Mouse (Mus musculus): ENCODE measurements around the gene Cntn4. TPM values are rescaled to one million over a fixed set of nuclear protein-coding genes. Genes with fewer than 3 reads are reported as not detected.
"Not testable (repeated sequence)": the region's sequence is repeated elsewhere in the genome, so short reads cannot be mapped to it uniquely, and the experiment has no call there.

Cntn4 gene
- total and polyA plus RNA-seq, 2 experiments from 2014 or later = 13.9 to 23.3 TPM

DNA sequence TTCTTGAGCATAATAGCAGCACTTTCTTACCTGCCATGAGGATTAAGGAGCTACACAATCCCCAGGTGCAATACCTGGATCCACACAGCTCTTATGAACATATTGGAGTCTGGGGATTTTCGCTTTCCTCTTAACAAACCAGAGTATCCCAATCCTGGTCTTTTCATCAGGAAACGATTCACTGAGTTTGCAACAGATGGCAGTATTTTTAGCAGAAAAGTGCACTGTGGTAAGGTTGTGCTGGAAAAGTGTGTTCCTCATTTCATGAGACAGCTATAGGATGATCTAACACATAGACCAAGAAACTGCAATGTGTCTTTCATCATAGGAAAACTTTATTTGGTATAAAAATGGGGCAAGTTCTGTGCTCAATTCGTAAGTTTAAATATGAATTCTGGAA, 659.3 kb downstream of the Cntn4 start:
- no peak overlapping the region for H3K27ac ChIP-seq (ENCODE audit: low read depth, low read length)
- H3K9me3 ChIP-seq (ENCODE audit: low read length) = no peaks in the 10 kb centered on the region
- ATAC-seq = no peak
- H3K4me2 ChIP-seq (ENCODE audit: low read depth) = no peak overlapping the region
- no peak overlapping the region for H3K4me3 ChIP-seq (ENCODE audit: low read depth, low read length)
- H3K4me1 ChIP-seq (ENCODE audit: insufficient read depth) = 0 out of 2 replicates have a peak, but pooled peaks cover 4% of the 10 kb centered on the region
- H3K36me3 ChIP-seq (ENCODE audit: insufficient read depth) = no peaks in the 10 kb centered on the region
- no peaks in the 10 kb centered on the region for H3K27me3 ChIP-seq (ENCODE audit: insufficient read depth, low read length)
- peak; percentile 31 for TF ChIP-seq CTCF (IDR thresholded peaks at IDR 0.05; ENCODE audit: low read depth)
- DNase-seq = no peak
- H3K9ac ChIP-seq = no peak overlapping the region
- 80% methylated on average over 3 of the region's 3 CpGs for WGBS

DNA sequence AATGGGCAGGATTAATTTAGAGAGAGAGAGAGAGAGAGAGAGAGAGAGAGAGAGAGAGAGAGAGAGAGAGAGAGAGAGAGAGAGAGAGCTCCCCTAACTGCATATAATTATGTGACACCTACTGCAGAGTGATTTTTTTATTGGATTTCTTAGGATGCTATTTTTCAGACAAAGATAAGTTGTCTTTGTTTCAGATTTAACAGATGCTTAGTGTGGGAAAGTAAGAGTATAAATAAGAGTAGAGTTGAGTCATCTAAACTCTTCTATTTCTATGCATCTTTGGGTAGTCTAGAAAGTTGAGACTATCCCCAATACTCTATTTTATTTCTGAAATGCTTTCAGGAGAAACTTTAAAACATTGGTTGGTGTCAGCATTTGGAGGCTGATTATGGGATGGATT, 660.4 kb downstream of the Cntn4 start:
- no peak overlapping the region for H3K27ac ChIP-seq (ENCODE audit: low read depth, low read length)
- no peaks in the 10 kb centered on the region for H3K9me3 ChIP-seq (ENCODE audit: low read length)
- no peak overlapping the region for H3K4me2 ChIP-seq (ENCODE audit: low read depth)
- no peak overlapping the region for H3K9ac ChIP-seq
- 0 out of 2 replicates have a peak, but pooled peaks cover 4% of the 10 kb centered on the region for H3K4me1 ChIP-seq (ENCODE audit: insufficient read depth)
- no peaks in the 10 kb centered on the region for H3K36me3 ChIP-seq (ENCODE audit: insufficient read depth)
- H3K27me3 ChIP-seq (ENCODE audit: insufficient read depth, low read length) = no peaks in the 10 kb centered on the region
- no peak for DNase-seq
- ATAC-seq = no peak
- no peak for TF ChIP-seq CTCF (IDR thresholded peaks at IDR 0.05; ENCODE audit: low read depth)
- H3K4me3 ChIP-seq (ENCODE audit: low read depth, low read length) = no peak overlapping the region

DNA sequence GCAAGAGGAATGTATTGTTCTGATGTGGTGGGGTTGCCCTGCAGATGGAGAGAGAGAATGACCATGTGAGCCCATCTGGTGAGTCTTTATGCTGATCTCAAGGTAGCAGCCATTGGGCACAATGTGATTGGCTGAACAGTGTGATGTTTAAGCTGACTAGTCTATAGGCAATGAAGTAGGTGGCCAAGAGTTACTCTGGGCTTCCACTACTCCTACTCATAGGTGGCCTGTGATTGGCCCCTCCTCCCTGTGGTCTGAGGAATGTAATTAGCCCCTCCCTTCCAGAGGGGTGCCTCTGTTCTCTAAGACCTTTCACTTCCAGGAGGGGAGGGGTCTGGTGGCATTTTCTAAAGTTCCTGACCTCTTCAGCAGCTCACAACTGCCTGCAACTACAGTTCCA, 663.7 kb downstream of the Cntn4 start:
- TF ChIP-seq CTCF (IDR thresholded peaks at IDR 0.05; ENCODE audit: low read depth) = no peak
- ATAC-seq (no peak), DNase-seq (no peak)

DNA sequence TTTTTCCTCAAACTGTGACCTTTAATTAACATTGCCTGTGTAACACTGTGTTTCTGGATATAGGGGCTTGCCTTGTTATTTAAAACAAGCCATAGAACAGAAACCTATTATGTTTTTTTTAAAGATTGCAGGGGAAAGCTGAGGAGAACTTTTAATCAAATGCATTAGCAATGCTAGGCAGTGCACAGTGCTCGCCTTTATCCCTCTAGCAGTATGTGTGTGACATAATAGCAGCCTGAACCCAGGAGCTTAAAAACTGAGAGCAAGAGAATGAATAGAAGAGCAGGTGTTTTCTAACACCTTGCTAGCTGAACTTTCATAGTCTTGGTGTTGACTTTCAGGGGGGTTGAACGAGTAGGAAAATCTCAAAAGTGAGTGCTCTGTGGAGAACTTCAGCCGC, 672.6 kb downstream of the Cntn4 start:
- H3K4me1 ChIP-seq (ENCODE audit: insufficient read depth) = no peaks in the 10 kb centered on the region
- no peak for ATAC-seq
- no peak overlapping the region for H3K9ac ChIP-seq
- no peak overlapping the region for H3K27ac ChIP-seq (ENCODE audit: low read depth, low read length)
- WGBS = 12% methylated on average over 3 of the region's 3 CpGs
- no peak for DNase-seq
- no peak for TF ChIP-seq CTCF (IDR thresholded peaks at IDR 0.05; ENCODE audit: low read depth)
- H3K4me3 ChIP-seq (ENCODE audit: low read depth, low read length) = no peak overlapping the region
- H3K27me3 ChIP-seq (ENCODE audit: insufficient read depth, low read length) = no peaks in the 10 kb centered on the region
- H3K36me3 ChIP-seq (ENCODE audit: insufficient read depth) = no peaks in the 10 kb centered on the region
- no peak overlapping the region for H3K4me2 ChIP-seq (ENCODE audit: low read depth)
- no peaks in the 10 kb centered on the region for H3K9me3 ChIP-seq (ENCODE audit: low read length)

More for the DNA sequence above, 663.7 kb downstream of the Cntn4 start:
- Histone ChIP-seq H3K27ac (ENCODE audit: low read depth, low read length) (no peak overlapping the region), H3K4me1 (ENCODE audit: insufficient read depth) (no peaks in the 10 kb centered on the region), H3K4me3 (ENCODE audit: low read depth, low read length) (no peak overlapping the region), H3K9me3 (ENCODE audit: low read length) (no peaks in the 10 kb centered on the region), H3K36me3 (ENCODE audit: insufficient read depth) (no peaks in the 10 kb centered on the region), H3K27me3 (ENCODE audit: insufficient read depth, low read length) (no peaks in the 10 kb centered on the region), H3K4me2 (ENCODE audit: low read depth) (no peak overlapping the region), H3K9ac (no peak overlapping the region)

DNA sequence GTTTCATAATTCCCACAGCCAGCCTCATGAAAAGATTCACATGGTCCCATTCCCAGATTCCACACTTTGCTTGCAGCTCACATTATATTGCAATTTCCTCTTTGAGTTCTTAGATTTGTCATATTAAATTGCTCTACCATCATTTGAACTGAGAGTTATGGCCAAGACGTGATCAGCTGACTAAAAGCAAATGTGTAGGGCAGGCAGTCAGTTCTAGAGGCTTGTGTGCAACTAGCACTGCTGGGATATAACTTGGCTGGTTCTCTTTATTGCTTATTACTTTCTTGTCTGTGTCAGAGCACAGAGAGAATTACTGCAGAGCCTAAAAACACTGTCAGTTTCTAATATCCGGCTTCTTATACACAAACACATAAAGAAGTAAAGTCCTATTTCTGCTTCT, 673.9 kb downstream of the Cntn4 start:
- H3K4me2 ChIP-seq (ENCODE audit: low read depth) = no peak overlapping the region
- H3K27me3 ChIP-seq (ENCODE audit: insufficient read depth, low read length) = no peaks in the 10 kb centered on the region
- DNase-seq = no peak
- H3K9me3 ChIP-seq (ENCODE audit: low read length) = no peaks in the 10 kb centered on the region
- 90% methylated on average over 2 of the region's 2 CpGs for WGBS
- no peak overlapping the region for H3K4me3 ChIP-seq (ENCODE audit: low read depth, low read length)
- H3K9ac ChIP-seq = no peak overlapping the region
- no peak overlapping the region for H3K27ac ChIP-seq (ENCODE audit: low read depth, low read length)
- no peak for TF ChIP-seq CTCF (IDR thresholded peaks at IDR 0.05; ENCODE audit: low read depth)
- H3K4me1 ChIP-seq (ENCODE audit: insufficient read depth) = no peaks in the 10 kb centered on the region
- ATAC-seq = no peak
- no peaks in the 10 kb centered on the region for H3K36me3 ChIP-seq (ENCODE audit: insufficient read depth)

DNA sequence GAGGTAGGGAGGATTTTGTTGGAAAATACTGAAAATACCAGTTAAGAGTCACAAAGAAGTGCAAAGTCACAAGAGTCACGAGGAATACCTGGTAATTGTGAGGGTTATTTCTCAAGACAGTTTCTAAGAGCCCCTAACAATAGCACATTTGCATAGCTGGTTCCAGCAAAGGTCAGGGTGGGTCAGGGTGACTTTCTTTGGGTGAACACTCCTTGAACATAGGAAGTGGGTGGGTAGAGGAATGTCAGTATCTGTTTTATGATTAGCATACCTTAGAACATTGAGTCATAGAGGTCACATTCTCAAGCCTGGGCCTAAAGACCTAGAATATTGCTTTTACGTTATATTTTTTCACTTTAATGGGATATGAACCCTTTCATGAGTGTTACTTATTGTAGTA, 681.3 kb downstream of the Cntn4 start:
- not testable (repeated sequence) for H3K4me1 ChIP-seq (ENCODE audit: insufficient read depth); H3K27me3 ChIP-seq (ENCODE audit: insufficient read depth, low read length); DNase-seq; H3K4me3 ChIP-seq (ENCODE audit: low read depth, low read length); H3K36me3 ChIP-seq (ENCODE audit: insufficient read depth); H3K27ac ChIP-seq (ENCODE audit: low read depth, low read length); H3K9ac ChIP-seq; H3K9me3 ChIP-seq (ENCODE audit: low read length); H3K4me2 ChIP-seq (ENCODE audit: low read depth); ATAC-seq
- 91% methylated on average over 2 of the region's 2 CpGs for WGBS

DNA sequence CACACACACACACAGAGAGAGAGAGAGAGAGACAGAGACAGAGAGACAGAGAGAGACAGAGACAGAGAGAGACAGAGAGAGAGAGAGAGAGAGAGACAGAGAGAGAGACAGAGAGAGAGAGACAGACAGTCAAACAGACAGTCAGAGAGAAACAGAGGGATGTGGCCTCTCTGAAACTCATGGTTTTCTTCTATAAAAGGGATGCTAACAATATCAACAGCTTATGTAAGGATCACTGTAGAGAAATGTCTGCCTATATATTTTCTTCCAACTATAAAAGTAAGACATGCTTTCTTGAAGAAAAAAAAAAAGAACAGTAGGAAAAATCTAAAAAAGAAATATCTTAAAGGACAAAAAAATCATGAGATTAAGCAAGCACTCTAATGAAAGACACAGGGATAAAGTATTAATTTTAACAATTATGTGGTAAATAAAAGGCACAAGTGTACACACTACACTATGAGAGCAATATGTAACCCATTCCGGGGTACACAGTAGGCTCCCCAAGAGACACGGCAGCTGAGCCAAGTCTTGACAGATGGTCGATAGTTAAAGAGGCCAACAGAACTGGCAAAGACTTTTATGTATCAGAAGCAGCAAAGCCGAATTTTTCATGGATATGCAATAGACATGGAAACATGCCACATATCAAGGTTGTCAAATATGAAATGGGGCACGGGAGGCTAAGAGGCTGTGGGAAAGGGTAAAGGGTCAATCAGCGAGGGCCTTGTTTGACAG, 704.0 kb downstream of the Cntn4 start:
- H3K9me3 ChIP-seq (ENCODE audit: low read length) = no peaks in the 10 kb centered on the region
- no peak for ATAC-seq
- no peaks in the 10 kb centered on the region for H3K27me3 ChIP-seq (ENCODE audit: insufficient read depth, low read length)
- H3K9ac ChIP-seq = no peak overlapping the region
- no peaks in the 10 kb centered on the region for H3K36me3 ChIP-seq (ENCODE audit: insufficient read depth)
- H3K4me2 ChIP-seq (ENCODE audit: low read depth) = no peak overlapping the region
- no peak overlapping the region for H3K27ac ChIP-seq (ENCODE audit: low read depth, low read length)
- no peak overlapping the region for H3K4me3 ChIP-seq (ENCODE audit: low read depth, low read length)
- TF ChIP-seq CTCF (IDR thresholded peaks at IDR 0.05; ENCODE audit: low read depth) = no peak
- no peaks in the 10 kb centered on the region for H3K4me1 ChIP-seq (ENCODE audit: insufficient read depth)
- DNase-seq = peak; percentile 34
- 48% methylated on average over 6 of the region's 6 CpGs for WGBS
